Mouse (Mus musculus) neutrophil, adult 5-6 weeks (primary cell): Measurements from ENCODE around the gene Fryl. TPM values are rescaled to one million over a fixed set of nuclear protein-coding genes. Genes with fewer than 3 reads are reported as not detected.

Source experiments
- ATAC-seq: fragments of 151-379, 151-347 bp; 2 replicates; pipeline ENCODE4 v1.8.0; 2017; ENCODE audit warnings: mild to moderate bottlenecking, moderate TSS enrichment; ENCODE audit not compliant: insufficient number of reproducible peaks, poor library complexity, low FRiP score, severe bottlenecking; ENCODE audit errors: extremely low read depth
- total RNA-seq: library from RNA; stranded (forward); fragments of 200-1000 nt; gene quantifications from 2 replicates; pipeline ENCODE4 v1.2.3, GENCODE M21; 2017

Fryl gene
- total RNA-seq, 1 experiment from 2014 or later = 144 TPM

GRCm38 (mm10) chr5:73176294-73176693 lies 80.1 kb downstream of the Fryl start:
- no peak for ATAC-seq

- no peak for ATAC-seq
Observed at GRCm38 (mm10) chr5:73175377-73176147, 80.9 kb downstream of the Fryl start.

GRCm38 (mm10) chr5:73171876-73172480 lies 84.4 kb downstream of the Fryl start:
- ATAC-seq = no peak

- ATAC-seq = no peak
Observed at GRCm38 (mm10) chr5:73171203-73171602, 85.2 kb downstream of the Fryl start.

- ATAC-seq = no peak
Observed at GRCm38 (mm10) chr5:73168769-73169272, 87.6 kb downstream of the Fryl start.

GRCm38 (mm10) chr5:73167976-73168768 lies 88.2 kb downstream of the Fryl start:
- no peak for ATAC-seq

- ATAC-seq = no peak
Observed at GRCm38 (mm10) chr5:73163970-73164369, 92.4 kb downstream of the Fryl start.

GRCm38 (mm10) chr5:73162492-73162891 lies 93.9 kb downstream of the Fryl start:
- no peak for ATAC-seq

GRCm38 (mm10) chr5:73160440-73160839 lies 96.0 kb downstream of the Fryl start:
- no peak for ATAC-seq

- 0 out of 2 replicates have a peak, but pooled peaks have one; percentile 14 for ATAC-seq
Observed at GRCm38 (mm10) chr5:73157502-73157901, 98.9 kb downstream of the Fryl start.

GRCm38 (mm10) chr5:73157009-73157408 lies 99.4 kb downstream of the Fryl start:
- ATAC-seq = no peak

- ATAC-seq = no peak
Observed at GRCm38 (mm10) chr5:73156226-73156926, 100.0 kb downstream of the Fryl start.

GRCm38 (mm10) chr5:73153802-73154465 lies 102.5 kb downstream of the Fryl start:
- no peak for ATAC-seq

GRCm38 (mm10) chr5:73152206-73152605 lies 104.2 kb downstream of the Fryl start:
- ATAC-seq = 0 out of 2 replicates have a peak, but pooled peaks have one; percentile 15

GRCm38 (mm10) chr5:73150877-73151445 lies 105.5 kb downstream of the Fryl start:
- ATAC-seq = no peak

GRCm38 (mm10) chr5:73144987-73145386 lies 111.4 kb downstream of the Fryl start:
- ATAC-seq = no peak

GRCm38 (mm10) chr5:73141712-73142111 lies 114.7 kb downstream of the Fryl start:
- no peak for ATAC-seq

- ATAC-seq = no peak
Observed at GRCm38 (mm10) chr5:73141161-73141560, 115.3 kb downstream of the Fryl start.
